Mouse (Mus musculus): ENCODE measurements around the gene Tmem232. TPM values are rescaled to one million over a fixed set of nuclear protein-coding genes. Genes with fewer than 3 reads are reported as not detected.

The Tmem232 gene
- polyA plus RNA-seq, 1 experiment from 2014 or later: not detected

DNA sequence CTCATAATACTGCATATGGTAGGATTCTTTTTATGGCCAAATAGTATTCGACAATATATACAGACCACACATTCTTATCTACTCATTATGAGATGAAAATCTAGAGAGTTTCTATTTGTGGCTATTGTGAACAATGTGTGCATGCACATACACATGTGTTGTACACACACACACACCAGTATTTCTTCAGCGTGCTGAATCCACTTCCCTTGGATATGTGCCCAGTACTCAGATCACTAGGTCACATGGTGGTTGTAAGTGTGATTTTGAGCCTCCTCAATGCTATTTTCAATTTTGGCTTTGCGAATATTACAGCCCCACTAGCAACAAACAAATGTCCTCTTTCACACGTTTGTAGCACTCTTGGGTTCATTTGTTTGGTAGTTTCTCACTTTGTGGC, 200.6 kb downstream of the Tmem232 start:
- H3K27me3 ChIP-seq (ENCODE audit: control insufficient read depth, insufficient read depth, low read length): no peaks in the 10 kb centered on the region
- no peaks in the 10 kb centered on the region for H3K9me3 ChIP-seq (ENCODE audit: control insufficient read depth, low read length)
- DNase-seq (no peak), ATAC-seq (ENCODE audit: low FRiP score, low TSS enrichment) (no peak)
- WGBS: 85% methylated on average over 4 of the region's 4 CpGs
- no peak overlapping the region for H3K4me2 ChIP-seq (ENCODE audit: low read length)
- no peak overlapping the region for H3K27ac ChIP-seq (replicated peaks; ENCODE audit: low read depth, low read length)
- H3K36me3 ChIP-seq (ENCODE audit: control insufficient read depth, insufficient read depth, low read length): no peaks in the 10 kb centered on the region
- H3K4me3 ChIP-seq (replicated peaks; ENCODE audit: low read depth, low read length): no peak overlapping the region
- no peak overlapping the region for H3K9ac ChIP-seq (replicated peaks; ENCODE audit: low read length)
- H3K4me1 ChIP-seq (ENCODE audit: control insufficient read depth, insufficient read depth, low read length): no peaks in the 10 kb centered on the region

GRCm38 (mm10) chr17:65330759-65331158, 209.8 kb downstream of the Tmem232 start:
- H3K27me3 ChIP-seq (ENCODE audit: control insufficient read depth, insufficient read depth, low read length): no peaks in the 10 kb centered on the region
- DNase-seq (no peak), ATAC-seq (ENCODE audit: low FRiP score, low TSS enrichment) (no peak)
- H3K4me3 ChIP-seq (replicated peaks; ENCODE audit: low read depth, low read length): no peak overlapping the region
- H3K9me3 ChIP-seq (ENCODE audit: control insufficient read depth, low read length): no peaks in the 10 kb centered on the region
- H3K4me1 ChIP-seq (ENCODE audit: control insufficient read depth, insufficient read depth, low read length): no peaks in the 10 kb centered on the region
- no peak overlapping the region for H3K4me2 ChIP-seq (ENCODE audit: low read length)
- H3K27ac ChIP-seq (replicated peaks; ENCODE audit: low read depth, low read length): no peak overlapping the region
- 98% methylated on average over 8 of the region's 8 CpGs for WGBS
- H3K9ac ChIP-seq (replicated peaks; ENCODE audit: low read length): no peak overlapping the region
- H3K36me3 ChIP-seq (ENCODE audit: control insufficient read depth, insufficient read depth, low read length): no peaks in the 10 kb centered on the region

DNA sequence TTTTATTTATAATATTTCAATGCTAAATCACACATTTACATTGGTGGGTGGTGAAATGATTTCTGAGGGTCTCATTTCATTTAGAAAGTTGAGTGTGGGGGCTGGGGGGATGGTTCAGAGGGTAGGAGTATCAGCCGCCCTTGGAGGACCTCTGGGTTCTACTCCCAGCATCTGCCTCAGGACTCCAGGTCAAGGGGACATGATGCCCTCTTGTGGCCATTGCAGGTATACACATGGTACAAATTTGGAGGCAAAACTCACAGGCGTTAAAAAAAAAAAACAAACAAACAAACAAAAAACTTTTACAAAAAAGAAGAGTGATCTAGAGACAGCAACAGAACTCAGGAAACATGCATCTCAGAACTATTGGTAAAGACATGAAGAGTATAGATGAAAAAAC, 215.3 kb downstream of the Tmem232 start:
- WGBS: 29% methylated on average over 2 of the region's 2 CpGs
- ATAC-seq (ENCODE audit: low FRiP score, low TSS enrichment): no peak

GRCm38 (mm10) chr17:65320623-65321022, 220.0 kb downstream of the Tmem232 start:
- no peak overlapping the region for H3K4me3 ChIP-seq (replicated peaks; ENCODE audit: low read depth, low read length)
- no peak overlapping the region for H3K9ac ChIP-seq (replicated peaks; ENCODE audit: low read length)
- H3K27ac ChIP-seq (replicated peaks; ENCODE audit: low read depth, low read length): no peak overlapping the region
- no peaks in the 10 kb centered on the region for H3K4me1 ChIP-seq (ENCODE audit: control insufficient read depth, insufficient read depth, low read length)
- no peaks in the 10 kb centered on the region for H3K27me3 ChIP-seq (ENCODE audit: control insufficient read depth, insufficient read depth, low read length)
- no peak for DNase-seq
- no peak for ATAC-seq (ENCODE audit: low FRiP score, low TSS enrichment)
- 78% methylated on average over 6 of the region's 6 CpGs for WGBS
- no peaks in the 10 kb centered on the region for H3K36me3 ChIP-seq (ENCODE audit: control insufficient read depth, insufficient read depth, low read length)
- H3K4me2 ChIP-seq (ENCODE audit: low read length): no peak overlapping the region
- H3K9me3 ChIP-seq (ENCODE audit: control insufficient read depth, low read length): no peaks in the 10 kb centered on the region

More for the DNA sequence above, 215.3 kb downstream of the Tmem232 start:
- H3K36me3 ChIP-seq (ENCODE audit: control insufficient read depth, insufficient read depth, low read length): no peaks in the 10 kb centered on the region
- no peak overlapping the region for H3K9ac ChIP-seq (replicated peaks; ENCODE audit: low read length)
- H3K4me3 ChIP-seq (replicated peaks; ENCODE audit: low read depth, low read length): no peak overlapping the region
- no peaks in the 10 kb centered on the region for H3K27me3 ChIP-seq (ENCODE audit: control insufficient read depth, insufficient read depth, low read length)
- H3K9me3 ChIP-seq (ENCODE audit: control insufficient read depth, low read length): no peaks in the 10 kb centered on the region
- no peak overlapping the region for H3K4me2 ChIP-seq (ENCODE audit: low read length)
- no peaks in the 10 kb centered on the region for H3K4me1 ChIP-seq (ENCODE audit: control insufficient read depth, insufficient read depth, low read length)
- no peak overlapping the region for H3K27ac ChIP-seq (replicated peaks; ENCODE audit: low read depth, low read length)
- DNase-seq: peak; percentile 77

DNA sequence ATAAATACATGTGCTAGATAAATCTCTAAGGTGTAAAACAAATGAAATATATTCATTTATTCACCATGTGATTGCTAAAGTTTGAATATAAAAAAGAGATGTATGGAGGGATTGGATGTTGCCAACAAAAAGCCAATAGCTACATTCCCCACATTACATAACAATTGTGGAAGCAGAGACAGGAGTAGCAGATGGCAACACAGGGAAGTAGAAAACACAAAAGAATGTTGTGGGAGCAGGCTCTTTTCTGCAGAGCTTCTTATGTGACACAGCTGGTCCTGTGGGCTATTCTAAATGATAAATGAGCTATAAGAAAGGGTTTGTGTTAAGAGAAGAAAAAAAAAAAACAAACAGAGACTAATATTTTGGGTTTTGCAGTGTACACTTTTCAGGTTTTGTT, 240.6 kb downstream of the Tmem232 start:
- Histone ChIP-seq H3K9ac (replicated peaks; ENCODE audit: low read length) (no peak overlapping the region), H3K4me1 (ENCODE audit: control insufficient read depth, insufficient read depth, low read length) (no peaks in the 10 kb centered on the region), H3K27me3 (ENCODE audit: control insufficient read depth, insufficient read depth, low read length) (no peaks in the 10 kb centered on the region), H3K36me3 (ENCODE audit: control insufficient read depth, insufficient read depth, low read length) (no peaks in the 10 kb centered on the region), H3K4me2 (ENCODE audit: low read length) (no peak overlapping the region), H3K4me3 (replicated peaks; ENCODE audit: low read depth, low read length) (no peak overlapping the region), H3K27ac (replicated peaks; ENCODE audit: low read depth, low read length) (no peak overlapping the region), H3K9me3 (ENCODE audit: control insufficient read depth, low read length) (no peaks in the 10 kb centered on the region)
- no peak for DNase-seq
- no peak for ATAC-seq (ENCODE audit: low FRiP score, low TSS enrichment)

DNA sequence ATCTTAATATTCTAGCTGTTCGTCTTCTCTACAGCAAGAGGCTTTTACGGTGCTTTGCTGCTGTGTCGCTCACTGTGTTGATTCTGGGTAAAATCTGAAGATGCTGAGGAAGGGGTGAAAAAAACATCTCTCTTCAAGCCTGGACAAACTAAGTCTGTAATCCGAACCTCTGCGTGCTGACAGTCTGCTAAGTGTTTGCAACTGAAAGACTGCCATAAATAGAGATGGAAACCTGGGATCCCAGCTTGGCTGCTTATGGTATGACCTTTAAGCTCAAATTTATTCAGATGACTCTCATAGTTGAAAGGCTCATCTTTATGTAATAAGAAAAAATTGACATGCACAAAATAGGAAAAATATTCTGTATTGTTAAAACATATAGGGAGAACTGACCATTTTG, 242.8 kb downstream of the Tmem232 start:
- Histone ChIP-seq H3K4me1 (ENCODE audit: control insufficient read depth, insufficient read depth, low read length) (no peaks in the 10 kb centered on the region), H3K27ac (replicated peaks; ENCODE audit: low read depth, low read length) (no peak overlapping the region)

DNA sequence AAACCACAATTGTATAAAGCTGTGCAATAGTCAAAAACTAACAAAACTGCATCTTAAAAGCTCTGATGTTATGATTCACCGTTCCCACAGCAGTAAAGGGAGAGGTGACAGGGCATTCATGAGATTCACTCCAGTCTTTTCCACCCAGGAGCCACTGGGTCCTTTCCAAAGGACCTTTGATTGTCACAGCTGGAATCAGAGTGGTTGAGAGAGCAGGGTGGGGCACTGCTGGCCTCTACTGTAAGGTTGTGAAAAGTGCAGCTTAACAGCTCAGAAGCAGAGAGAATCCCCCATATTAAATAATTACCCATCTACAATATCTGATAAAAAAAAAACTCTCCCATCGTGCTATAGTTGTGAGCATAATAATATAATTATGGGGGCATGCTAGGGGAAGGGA, 288.4 kb downstream of the Tmem232 start:
- no peaks in the 10 kb centered on the region for H3K4me1 ChIP-seq (ENCODE audit: control insufficient read depth, insufficient read depth, low read length)
- H3K4me2 ChIP-seq (ENCODE audit: low read length): no peak overlapping the region
- no peaks in the 10 kb centered on the region for H3K9me3 ChIP-seq (ENCODE audit: control insufficient read depth, low read length)
- no peak overlapping the region for H3K9ac ChIP-seq (replicated peaks; ENCODE audit: low read length)
- 69% methylated on average over 2 of the region's 2 CpGs for WGBS
- no peak overlapping the region for H3K4me3 ChIP-seq (replicated peaks; ENCODE audit: low read depth, low read length)
- ATAC-seq (ENCODE audit: low FRiP score, low TSS enrichment): no peak
- no peak overlapping the region for H3K27ac ChIP-seq (replicated peaks; ENCODE audit: low read depth, low read length)
- DNase-seq: peak; percentile 77
- H3K27me3 ChIP-seq (ENCODE audit: control insufficient read depth, insufficient read depth, low read length): no peaks in the 10 kb centered on the region
- H3K36me3 ChIP-seq (ENCODE audit: control insufficient read depth, insufficient read depth, low read length): no peaks in the 10 kb centered on the region

More for the DNA sequence above, 242.8 kb downstream of the Tmem232 start:
- no peaks in the 10 kb centered on the region for H3K36me3 ChIP-seq (ENCODE audit: control insufficient read depth, insufficient read depth, low read length)
- H3K9ac ChIP-seq (replicated peaks; ENCODE audit: low read length): no peak overlapping the region
- no peaks in the 10 kb centered on the region for H3K27me3 ChIP-seq (ENCODE audit: control insufficient read depth, insufficient read depth, low read length)
- DNase-seq (no peak), ATAC-seq (ENCODE audit: low FRiP score, low TSS enrichment) (no peak)
- WGBS: 83% methylated on average over 5 of the region's 5 CpGs
- no peak overlapping the region for H3K4me3 ChIP-seq (replicated peaks; ENCODE audit: low read depth, low read length)
- H3K9me3 ChIP-seq (ENCODE audit: control insufficient read depth, low read length): no peaks in the 10 kb centered on the region
- H3K4me2 ChIP-seq (ENCODE audit: low read length): no peak overlapping the region

GRCm38 (mm10) chr17:65250261-65250660, 290.3 kb downstream of the Tmem232 start:
- no peak overlapping the region for H3K4me2 ChIP-seq (ENCODE audit: low read length)

GRCm38 (mm10) chr17:65243716-65244115, 296.9 kb downstream of the Tmem232 start:
- Histone ChIP-seq H3K9me3 (ENCODE audit: control insufficient read depth, low read length) (no peaks in the 10 kb centered on the region), H3K4me1 (ENCODE audit: control insufficient read depth, insufficient read depth, low read length) (peaks cover 2% of the 10 kb centered on the region; the same call in 1 of the 2 replicates), H3K4me2 (ENCODE audit: low read length) (no peak overlapping the region), H3K9ac (replicated peaks; ENCODE audit: low read length) (no peak overlapping the region), H3K27ac (replicated peaks; ENCODE audit: low read depth, low read length) (no peak overlapping the region), H3K27me3 (ENCODE audit: control insufficient read depth, insufficient read depth, low read length) (no peaks in the 10 kb centered on the region), H3K4me3 (replicated peaks; ENCODE audit: low read depth, low read length) (no peak overlapping the region), H3K36me3 (ENCODE audit: control insufficient read depth, insufficient read depth, low read length) (no peaks in the 10 kb centered on the region)
- DNase-seq (peak; percentile 37), ATAC-seq (ENCODE audit: low FRiP score, low TSS enrichment) (no peak)
- WGBS: 72% methylated on average over 5 of the region's 5 CpGs

More at GRCm38 (mm10) chr17:65250261-65250660, 290.3 kb downstream of the Tmem232 start:
- Histone ChIP-seq H3K27ac (replicated peaks; ENCODE audit: low read depth, low read length) (no peak overlapping the region), H3K36me3 (ENCODE audit: control insufficient read depth, insufficient read depth, low read length) (no peaks in the 10 kb centered on the region), H3K4me1 (ENCODE audit: control insufficient read depth, insufficient read depth, low read length) (no peaks in the 10 kb centered on the region), H3K4me3 (replicated peaks; ENCODE audit: low read depth, low read length) (no peak overlapping the region), H3K27me3 (ENCODE audit: control insufficient read depth, insufficient read depth, low read length) (no peaks in the 10 kb centered on the region), H3K9ac (replicated peaks; ENCODE audit: low read length) (no peak overlapping the region), H3K9me3 (ENCODE audit: control insufficient read depth, low read length) (no peaks in the 10 kb centered on the region)
- no peak for ATAC-seq (ENCODE audit: low FRiP score, low TSS enrichment)
- 89% methylated on average over 8 of the region's 8 CpGs for WGBS
- no peak for DNase-seq
